Mouse (Mus musculus): ENCODE measurements around the gene Svep1. TPM values are rescaled to one million over a fixed set of nuclear protein-coding genes. Genes with fewer than 3 reads are reported as not detected.

Svep1 gene
- polyA plus RNA-seq, 1 experiment from 2014 or later: 17.6 TPM

- H3K4me3 ChIP-seq (ENCODE audit: low read depth, low read length): no peak overlapping the region
- H3K27me3 ChIP-seq (ENCODE audit: insufficient read depth, low read length): no peaks in the 10 kb centered on the region
- WGBS: 9% methylated on average over 1 of the region's 1 CpGs
- H3K36me3 ChIP-seq (ENCODE audit: insufficient read depth): no peaks in the 10 kb centered on the region
- ATAC-seq (ENCODE audit: insufficient read depth) (no peak), DNase-seq (no peak)
- 0 out of 2 replicates have a peak, but pooled peaks cover 3% of the 10 kb centered on the region for H3K4me1 ChIP-seq (ENCODE audit: insufficient read depth)
- no peak overlapping the region for H3K27ac ChIP-seq (ENCODE audit: low read depth)
- H3K9ac ChIP-seq: no peak overlapping the region
- no peak overlapping the region for H3K4me2 ChIP-seq
- TF ChIP-seq CTCF (IDR thresholded peaks at IDR 0.05; ENCODE audit: low read depth): no peak
- no peaks in the 10 kb centered on the region for H3K9me3 ChIP-seq (ENCODE audit: low read depth, low read length)
Observed at GRCm38 (mm10) chr4:58159564-58159963, 47.1 kb downstream of the Svep1 start.

- DNase-seq: no peak
- Histone ChIP-seq H3K27me3 (ENCODE audit: insufficient read depth, low read length) (no peaks in the 10 kb centered on the region), H3K27ac (ENCODE audit: low read depth) (no peak overlapping the region), H3K9me3 (ENCODE audit: low read depth, low read length) (peaks cover 5% of the 10 kb centered on the region; the same call in 1 of the 2 replicates), H3K9ac (no peak overlapping the region), H3K4me3 (ENCODE audit: low read depth, low read length) (no peak overlapping the region), H3K4me2 (no peak overlapping the region), H3K4me1 (ENCODE audit: insufficient read depth) (no peaks in the 10 kb centered on the region; the same call in 1 of the 2 replicates), H3K36me3 (ENCODE audit: insufficient read depth) (0 out of 2 replicates have a peak, but pooled peaks cover 5% of the 10 kb centered on the region)
- TF ChIP-seq CTCF (IDR thresholded peaks at IDR 0.05; ENCODE audit: low read depth): no peak
- ATAC-seq (ENCODE audit: insufficient read depth): no peak
- WGBS: 63% methylated on average over 3 of the region's 3 CpGs
Observed at GRCm38 (mm10) chr4:58150301-58150700, 56.4 kb downstream of the Svep1 start.

- no peaks in the 10 kb centered on the region; the same call in 1 of the 2 replicates for H3K4me1 ChIP-seq (ENCODE audit: insufficient read depth)
- H3K27me3 ChIP-seq (ENCODE audit: insufficient read depth, low read length): no peaks in the 10 kb centered on the region
- no peak overlapping the region for H3K27ac ChIP-seq (ENCODE audit: low read depth)
- 18% methylated on average over 1 of the region's 1 CpGs for WGBS
- peaks cover 5% of the 10 kb centered on the region; the same call in 1 of the 2 replicates for H3K9me3 ChIP-seq (ENCODE audit: low read depth, low read length)
- 0 out of 2 replicates have a peak, but pooled peaks cover 5% of the 10 kb centered on the region for H3K36me3 ChIP-seq (ENCODE audit: insufficient read depth)
- ATAC-seq (ENCODE audit: insufficient read depth): no peak
- no peak overlapping the region for H3K4me3 ChIP-seq (ENCODE audit: low read depth, low read length)
- H3K9ac ChIP-seq: no peak overlapping the region
- H3K4me2 ChIP-seq: no peak overlapping the region
- no peak for TF ChIP-seq CTCF (IDR thresholded peaks at IDR 0.05; ENCODE audit: low read depth)
- DNase-seq: peak; percentile 21
Observed at GRCm38 (mm10) chr4:58149186-58149585, 57.5 kb downstream of the Svep1 start.

GRCm38 (mm10) chr4:58148547-58148946, 58.1 kb downstream of the Svep1 start:
- ATAC-seq (ENCODE audit: insufficient read depth): no peak
- Histone ChIP-seq H3K27me3 (ENCODE audit: insufficient read depth, low read length) (no peaks in the 10 kb centered on the region), H3K4me3 (ENCODE audit: low read depth, low read length) (no peak overlapping the region), H3K9ac (no peak overlapping the region), H3K4me1 (ENCODE audit: insufficient read depth) (no peaks in the 10 kb centered on the region), H3K4me2 (no peak overlapping the region), H3K27ac (ENCODE audit: low read depth) (no peak overlapping the region), H3K9me3 (ENCODE audit: low read depth, low read length) (peaks cover 5% of the 10 kb centered on the region; the same call in 1 of the 2 replicates), H3K36me3 (ENCODE audit: insufficient read depth) (0 out of 2 replicates have a peak, but pooled peaks cover 5% of the 10 kb centered on the region)
- TF ChIP-seq CTCF (IDR thresholded peaks at IDR 0.05; ENCODE audit: low read depth): no peak
- no peak for DNase-seq

GRCm38 (mm10) chr4:58146676-58147075, 60.0 kb downstream of the Svep1 start:
- Histone ChIP-seq H3K9ac (no peak overlapping the region), H3K9me3 (ENCODE audit: low read depth, low read length) (peaks cover 5% of the 10 kb centered on the region; the same call in 1 of the 2 replicates), H3K4me2 (no peak overlapping the region), H3K27me3 (ENCODE audit: insufficient read depth, low read length) (no peaks in the 10 kb centered on the region), H3K4me3 (ENCODE audit: low read depth, low read length) (no peak overlapping the region), H3K4me1 (ENCODE audit: insufficient read depth) (no peaks in the 10 kb centered on the region), H3K36me3 (ENCODE audit: insufficient read depth) (0 out of 2 replicates have a peak, but pooled peaks cover 5% of the 10 kb centered on the region), H3K27ac (ENCODE audit: low read depth) (no peak overlapping the region)
- peak; percentile 37 for TF ChIP-seq CTCF (IDR thresholded peaks at IDR 0.05; ENCODE audit: low read depth)
- ATAC-seq (ENCODE audit: insufficient read depth) (no peak), DNase-seq (no peak)
- WGBS: 94% methylated on average over 2 of the region's 2 CpGs

GRCm38 (mm10) chr4:58139764-58140556, 66.7 kb downstream of the Svep1 start:
- Histone ChIP-seq H3K9me3 (ENCODE audit: low read depth, low read length) (no peaks in the 10 kb centered on the region), H3K4me1 (ENCODE audit: insufficient read depth) (no peaks in the 10 kb centered on the region; the same call in 1 of the 2 replicates), H3K9ac (no peak overlapping the region), H3K27me3 (ENCODE audit: insufficient read depth, low read length) (no peaks in the 10 kb centered on the region), H3K36me3 (ENCODE audit: insufficient read depth) (peaks cover 23% of the 10 kb centered on the region; the same call in 1 of the 2 replicates), H3K4me3 (ENCODE audit: low read depth, low read length) (no peak overlapping the region), H3K27ac (ENCODE audit: low read depth) (no peak overlapping the region), H3K4me2 (no peak overlapping the region)
- WGBS: 48% methylated on average over 8 of the region's 8 CpGs
- no peak for TF ChIP-seq CTCF (IDR thresholded peaks at IDR 0.05; ENCODE audit: low read depth)
- DNase-seq (peak; percentile 74), ATAC-seq (ENCODE audit: insufficient read depth) (peak; percentile 82)

- H3K27me3 ChIP-seq (ENCODE audit: insufficient read depth, low read length): no peaks in the 10 kb centered on the region
- no peak for ATAC-seq (ENCODE audit: insufficient read depth)
Observed at GRCm38 (mm10) chr4:58139241-58139640, 67.4 kb downstream of the Svep1 start.

More at GRCm38 (mm10) chr4:58139241-58139640, 67.4 kb downstream of the Svep1 start:
- Histone ChIP-seq H3K9me3 (ENCODE audit: low read depth, low read length) (no peaks in the 10 kb centered on the region), H3K4me3 (ENCODE audit: low read depth, low read length) (no peak overlapping the region), H3K4me2 (no peak overlapping the region), H3K36me3 (ENCODE audit: insufficient read depth) (peaks cover 24% of the 10 kb centered on the region; the same call in 1 of the 2 replicates), H3K27ac (ENCODE audit: low read depth) (no peak overlapping the region), H3K9ac (no peak overlapping the region), H3K4me1 (ENCODE audit: insufficient read depth) (no peaks in the 10 kb centered on the region; the same call in 1 of the 2 replicates)
- no peak for DNase-seq
- 79% methylated on average over 6 of the region's 6 CpGs for WGBS
- TF ChIP-seq CTCF (IDR thresholded peaks at IDR 0.05; ENCODE audit: low read depth): no peak

Data from lung, embryonic 14.5 days (tissue).